Mouse (Mus musculus): ENCODE measurements at regions not wholly inside any gene's neighbourhood (a gene's known extent, or its start where the extent isn't known, plus 50 kb on each side); places are given as distances from the start of the nearest gene placed in this dataset.

- Histone ChIP-seq H3K9me3 (no peaks in the 10 kb centered on the region), H3K4me1 (replicated peaks) (0 out of 2 replicates have a peak, but pooled peaks cover 6% of the 10 kb centered on the region), H3K4me3 (no peak overlapping the region), H3K27ac (no peak overlapping the region), H3K27me3 (ENCODE audit: insufficient read depth, poor library complexity, severe bottlenecking) (no peaks in the 10 kb centered on the region), H3K36me3 (no peaks in the 10 kb centered on the region)
- no peak for DNase-seq (ENCODE audit: low spot score)
- 95% methylated on average over 10 of the region's 10 CpGs for WGBS
Observed at GRCm38 (mm10) chr3:53729131-53729530, 72.0 kb upstream of the Frem2 start.

- H3K27me3 ChIP-seq (ENCODE audit: insufficient read depth, poor library complexity, severe bottlenecking) = no peaks in the 10 kb centered on the region
- no peaks in the 10 kb centered on the region for H3K9me3 ChIP-seq
- WGBS = 85% methylated on average over 1 of the region's 1 CpGs
- H3K36me3 ChIP-seq = no peaks in the 10 kb centered on the region
- no peak overlapping the region for H3K27ac ChIP-seq
- DNase-seq (ENCODE audit: low spot score) = no peak
- H3K4me3 ChIP-seq = no peak overlapping the region
- 0 out of 2 replicates have a peak, but pooled peaks cover 6% of the 10 kb centered on the region for H3K4me1 ChIP-seq (replicated peaks)
Observed at GRCm38 (mm10) chr3:53727737-53728136, 70.6 kb upstream of the Frem2 start.

GRCm38 (mm10) chr3:53707101-53707500 lies 49.9 kb upstream of the Frem2 start:
- H3K36me3 ChIP-seq = no peaks in the 10 kb centered on the region
- no peak for DNase-seq (ENCODE audit: low spot score)
- H3K4me1 ChIP-seq (replicated peaks) = peaks cover 13% of the 10 kb centered on the region; the same call in 1 of the 2 replicates
- H3K27me3 ChIP-seq (ENCODE audit: insufficient read depth, poor library complexity, severe bottlenecking) = no peaks in the 10 kb centered on the region
- 82% methylated on average over 3 of the region's 3 CpGs for WGBS
- H3K27ac ChIP-seq = no peak overlapping the region
- no peak overlapping the region for H3K4me3 ChIP-seq
- no peaks in the 10 kb centered on the region for H3K9me3 ChIP-seq
